Mouse (Mus musculus): ENCODE measurements around the gene Fxyd6.

GRCm38 (mm10) chr9:45389596-45389995 lies 19.6 kb downstream of the Fxyd6 start:
- no peak for TF ChIP-seq TCF12 (IDR thresholded peaks at IDR 0.05; ENCODE audit: low read depth, low read length)
- no peak for TF ChIP-seq ZMIZ1 (IDR thresholded peaks at IDR 0.05; ENCODE audit: low read depth, low read length)
- TF ChIP-seq POLR2A (IDR thresholded peaks at IDR 0.05; ENCODE audit: low read depth, low read length) = no peak
- TF ChIP-seq CTCF (conservative IDR thresholded peaks at IDR 0.05 in 1 of 2, IDR thresholded peaks at IDR 0.05 in 1 of 2; ENCODE audit: low read depth in 2 of 2, low read length in 2 of 2) = no peak
- TF ChIP-seq ZNF384 (IDR thresholded peaks at IDR 0.05; ENCODE audit: low read depth, low read length) = no peak
- TF ChIP-seq USF2 (conservative IDR thresholded peaks at IDR 0.05; ENCODE audit: low read depth, low read length) = no peak
- TF ChIP-seq MAFK (IDR thresholded peaks at IDR 0.05; ENCODE audit: insufficient replicate concordance, low read length) = no peak
- TF ChIP-seq MEF2A (IDR thresholded peaks at IDR 0.05; ENCODE audit: borderline replicate concordance, low read depth, low read length) = no peak

All from CH12.LX (cell line).